Mouse (Mus musculus): Measurements from ENCODE around the gene Gm11437. TPM values are rescaled to one million over a fixed set of nuclear protein-coding genes. Genes with fewer than 3 reads are reported as not detected.

The Gm11437 gene
- total RNA-seq, 1 experiment = not detected

DNA sequence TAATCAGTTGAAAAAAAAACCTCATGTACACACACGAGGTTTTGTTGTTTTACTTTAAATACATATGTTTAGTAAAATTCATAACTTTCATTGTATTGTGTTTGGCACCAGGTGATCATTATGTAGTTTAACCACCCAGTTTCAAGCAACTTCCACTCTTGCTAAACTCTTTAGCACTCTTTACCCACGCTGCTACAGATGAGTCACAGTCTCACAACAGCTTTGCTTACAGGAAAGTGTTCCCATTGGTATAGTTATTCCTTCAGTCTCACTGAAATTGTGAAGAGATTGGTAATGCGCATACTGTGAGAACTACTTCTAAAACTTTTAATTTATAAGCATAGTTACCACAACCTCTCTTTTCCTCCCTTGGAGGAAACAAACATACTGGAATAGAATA lies 27.5 kb upstream of the Gm11437 start:
- H3K27ac ChIP-seq (ENCODE audit: insufficient read depth, low read depth, low read length, poor library complexity, severe bottlenecking) = no peak overlapping the region
- no peak for DNase-seq (ENCODE audit: low read depth, low spot score)
- TF ChIP-seq ZNF384 (IDR thresholded peaks at IDR 0.05; ENCODE audit: low read depth, low read length) (no peak), CHD2 (IDR thresholded peaks at IDR 0.05; ENCODE audit: low read depth, low read length) (no peak), ZC3H11A (IDR thresholded peaks at IDR 0.05; ENCODE audit: borderline replicate concordance, low read depth, low read length) (no peak), HCFC1 (IDR thresholded peaks at IDR 0.05; ENCODE audit: borderline replicate concordance, insufficient read depth, low read length) (no peak), MAFK (IDR thresholded peaks at IDR 0.05; ENCODE audit: insufficient read depth, low read depth, low read length) (no peak)
- in situ Hi-C loops (cut with MboI; ENCODE audit: low sequenced_read_pairs in 2 of 2, unreplicated experiment in 2 of 2) = no loop called here
- H3K36me3 ChIP-seq (ENCODE audit: control insufficient read depth, insufficient read depth, low read length, poor library complexity, severe bottlenecking) = peaks cover 2% of the 10 kb centered on the region
- H3K9ac ChIP-seq (ENCODE audit: insufficient read depth, low read depth, low read length, poor library complexity, severe bottlenecking) = no peak overlapping the region
- H3K4me1 ChIP-seq (ENCODE audit: control insufficient read depth in 2 of 2, insufficient read depth in 2 of 2, low read length in 2 of 2, poor library complexity in 1 of 2) = no peaks in the 10 kb centered on the region
- no peak overlapping the region for H3K4me3 ChIP-seq (ENCODE audit: insufficient read depth in 1 of 2, low read depth in 1 of 2, low read length in 2 of 2, poor library complexity in 1 of 2, severe bottlenecking in 1 of 2)
- H3K9me3 ChIP-seq (ENCODE audit: control insufficient read depth, insufficient read depth, low read depth, low read length) = no peaks in the 10 kb centered on the region

DNA sequence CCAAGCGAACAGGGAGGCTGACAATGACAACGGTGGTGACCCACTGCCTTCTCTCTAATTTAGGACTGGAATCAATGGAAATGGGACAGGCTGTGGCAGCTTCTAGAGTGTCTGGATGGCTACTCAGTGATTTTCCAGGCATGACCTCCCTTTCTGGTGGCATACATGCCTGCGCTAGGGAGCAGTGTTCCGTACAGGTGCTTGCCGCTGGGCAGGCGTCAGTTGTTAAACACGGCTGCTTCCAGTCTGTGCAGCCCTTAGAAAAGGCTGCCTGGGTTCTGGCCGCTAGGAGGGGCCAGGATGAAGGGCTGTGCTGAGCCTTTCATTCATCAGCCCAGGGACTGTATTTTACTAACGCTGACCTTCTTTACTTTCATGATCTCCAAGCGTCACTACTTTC lies 26.0 kb upstream of the Gm11437 start:
- Histone ChIP-seq H3K9me3 (ENCODE audit: control insufficient read depth, insufficient read depth, low read depth, low read length) (no peaks in the 10 kb centered on the region), H3K36me3 (ENCODE audit: control insufficient read depth, insufficient read depth, low read length, poor library complexity, severe bottlenecking) (peaks cover 2% of the 10 kb centered on the region), H3K27ac (ENCODE audit: insufficient read depth, low read depth, low read length, poor library complexity, severe bottlenecking) (no peak overlapping the region), H3K4me1 (ENCODE audit: control insufficient read depth in 2 of 2, insufficient read depth in 2 of 2, low read length in 2 of 2, poor library complexity in 1 of 2) (no peaks in the 10 kb centered on the region), H3K9ac (ENCODE audit: insufficient read depth, low read depth, low read length, poor library complexity, severe bottlenecking) (no peak overlapping the region), H3K4me3 (ENCODE audit: insufficient read depth in 1 of 2, low read depth in 1 of 2, low read length in 2 of 2, poor library complexity in 1 of 2, severe bottlenecking in 1 of 2) (no peak overlapping the region)
- no peak for TF ChIP-seq ZNF384 (IDR thresholded peaks at IDR 0.05; ENCODE audit: low read depth, low read length)
- no peak for TF ChIP-seq HCFC1 (IDR thresholded peaks at IDR 0.05; ENCODE audit: borderline replicate concordance, insufficient read depth, low read length)
- TF ChIP-seq MAFK (IDR thresholded peaks at IDR 0.05; ENCODE audit: insufficient read depth, low read depth, low read length) = no peak
- TF ChIP-seq ZC3H11A (IDR thresholded peaks at IDR 0.05; ENCODE audit: borderline replicate concordance, low read depth, low read length) = no peak
- no peak for TF ChIP-seq CHD2 (IDR thresholded peaks at IDR 0.05; ENCODE audit: low read depth, low read length)
- DNase-seq (ENCODE audit: low read depth, low spot score) = no peak
- in situ Hi-C loops (cut with MboI; ENCODE audit: low sequenced_read_pairs in 2 of 2, unreplicated experiment in 2 of 2) = no loop called here

- no peak for DNase-seq (ENCODE audit: low read depth, low spot score)
- H3K27ac ChIP-seq (ENCODE audit: insufficient read depth, low read depth, low read length, poor library complexity, severe bottlenecking) = no peak overlapping the region
Observed at GRCm38 (mm10) chr11:84190581-84191233, 23.4 kb upstream of the Gm11437 start.

GRCm38 (mm10) chr11:84188530-84188929 lies 21.3 kb upstream of the Gm11437 start:
- Histone ChIP-seq H3K36me3 (ENCODE audit: control insufficient read depth, insufficient read depth, low read length, poor library complexity, severe bottlenecking) (peaks cover 2% of the 10 kb centered on the region; the same call in 1 of the 2 replicates), H3K9me3 (ENCODE audit: control insufficient read depth, insufficient read depth, low read depth, low read length) (no peaks in the 10 kb centered on the region), H3K4me3 (ENCODE audit: insufficient read depth in 1 of 2, low read depth in 1 of 2, low read length in 2 of 2, poor library complexity in 1 of 2, severe bottlenecking in 1 of 2) (no peak overlapping the region), H3K4me1 (ENCODE audit: control insufficient read depth in 2 of 2, insufficient read depth in 2 of 2, low read length in 2 of 2, poor library complexity in 1 of 2) (no peaks in the 10 kb centered on the region), H3K27ac (ENCODE audit: insufficient read depth, low read depth, low read length, poor library complexity, severe bottlenecking) (no peak overlapping the region), H3K9ac (ENCODE audit: insufficient read depth, low read depth, low read length, poor library complexity, severe bottlenecking) (no peak overlapping the region)
- TF ChIP-seq CHD2 (IDR thresholded peaks at IDR 0.05; ENCODE audit: low read depth, low read length) = no peak
- TF ChIP-seq HCFC1 (IDR thresholded peaks at IDR 0.05; ENCODE audit: borderline replicate concordance, insufficient read depth, low read length) = no peak
- no peak for TF ChIP-seq ZNF384 (IDR thresholded peaks at IDR 0.05; ENCODE audit: low read depth, low read length)
- no peak for TF ChIP-seq ZC3H11A (IDR thresholded peaks at IDR 0.05; ENCODE audit: borderline replicate concordance, low read depth, low read length)
- TF ChIP-seq MAFK (IDR thresholded peaks at IDR 0.05; ENCODE audit: insufficient read depth, low read depth, low read length) = no peak
- in situ Hi-C loops (cut with MboI; ENCODE audit: low sequenced_read_pairs in 2 of 2, unreplicated experiment in 2 of 2) = no loop called here
- DNase-seq (ENCODE audit: low read depth, low spot score) = no peak

More at GRCm38 (mm10) chr11:84190581-84191233, 23.4 kb upstream of the Gm11437 start:
- Histone ChIP-seq H3K4me3 (ENCODE audit: insufficient read depth in 1 of 2, low read depth in 1 of 2, low read length in 2 of 2, poor library complexity in 1 of 2, severe bottlenecking in 1 of 2) (no peak overlapping the region), H3K36me3 (ENCODE audit: control insufficient read depth, insufficient read depth, low read length, poor library complexity, severe bottlenecking) (peaks cover 2% of the 10 kb centered on the region), H3K4me1 (ENCODE audit: control insufficient read depth in 2 of 2, insufficient read depth in 2 of 2, low read length in 2 of 2, poor library complexity in 1 of 2) (no peaks in the 10 kb centered on the region), H3K9me3 (ENCODE audit: control insufficient read depth, insufficient read depth, low read depth, low read length) (no peaks in the 10 kb centered on the region), H3K9ac (ENCODE audit: insufficient read depth, low read depth, low read length, poor library complexity, severe bottlenecking) (no peak overlapping the region)
- in situ Hi-C loops (cut with MboI; ENCODE audit: low sequenced_read_pairs in 2 of 2, unreplicated experiment in 2 of 2) = no loop called here
- TF ChIP-seq ZNF384 (IDR thresholded peaks at IDR 0.05; ENCODE audit: low read depth, low read length) (no peak), ZC3H11A (IDR thresholded peaks at IDR 0.05; ENCODE audit: borderline replicate concordance, low read depth, low read length) (no peak), CHD2 (IDR thresholded peaks at IDR 0.05; ENCODE audit: low read depth, low read length) (no peak), HCFC1 (IDR thresholded peaks at IDR 0.05; ENCODE audit: borderline replicate concordance, insufficient read depth, low read length) (no peak), MAFK (IDR thresholded peaks at IDR 0.05; ENCODE audit: insufficient read depth, low read depth, low read length) (no peak)

Data from ES-E14 (cell line).